Mouse (Mus musculus) gastrocnemius, adult 18-20 months (tissue): ENCODE results near the gene P2ry13. TPM values are rescaled to one million over a fixed set of nuclear protein-coding genes. Genes with fewer than 3 reads are reported as not detected.

Experiments used
- DNase-seq: peaks from one replicate; pipeline ENCODE4 v3.0.0; 2021; ENCODE audit warnings: low spot score
- long read RNA-seq, 2 experiments: library from polyadenylated mRNA; stranded (forward); transcript quantifications; one replicate each; pipeline ENCODE4 v2.0.0; 2021
- total RNA-seq, 2 experiments: library from RNA; stranded (reverse); gene quantifications; 2 replicates each; pipeline ENCODE4 v1.2.3; 2021

Gene P2ry13
- total RNA-seq, result under 1 TPM in 1 of 2 experiments, not detected in 1; 0.33 TPM
- long read RNA-seq, experiment 1, result 0 reads
- long read RNA-seq, experiment 2, result 0 reads

DNA sequence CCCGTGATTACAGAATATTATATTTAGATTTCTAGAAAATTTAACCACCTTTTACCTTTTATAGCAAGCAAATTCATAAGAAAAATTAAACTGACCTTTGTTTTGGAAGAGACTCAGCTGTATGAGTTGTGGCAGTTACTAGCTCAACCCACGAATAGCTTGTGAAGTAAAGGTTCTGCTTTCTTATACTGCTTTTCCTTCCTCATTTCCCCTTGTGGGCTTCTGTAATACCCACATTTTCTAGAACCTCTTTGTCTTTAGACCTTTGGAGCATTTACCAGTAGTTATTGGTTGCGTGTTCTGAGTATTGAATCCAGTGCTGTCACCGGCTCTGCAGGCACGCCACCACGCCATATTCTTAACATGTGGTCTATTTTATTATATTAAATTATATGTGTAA lies at the start of gene P2ry13:
Gene P2ry13, minus strand, starts transcription at position 156 of the 400 bp plus-strand sequence.
- DNase-seq, result no peak

DNA sequence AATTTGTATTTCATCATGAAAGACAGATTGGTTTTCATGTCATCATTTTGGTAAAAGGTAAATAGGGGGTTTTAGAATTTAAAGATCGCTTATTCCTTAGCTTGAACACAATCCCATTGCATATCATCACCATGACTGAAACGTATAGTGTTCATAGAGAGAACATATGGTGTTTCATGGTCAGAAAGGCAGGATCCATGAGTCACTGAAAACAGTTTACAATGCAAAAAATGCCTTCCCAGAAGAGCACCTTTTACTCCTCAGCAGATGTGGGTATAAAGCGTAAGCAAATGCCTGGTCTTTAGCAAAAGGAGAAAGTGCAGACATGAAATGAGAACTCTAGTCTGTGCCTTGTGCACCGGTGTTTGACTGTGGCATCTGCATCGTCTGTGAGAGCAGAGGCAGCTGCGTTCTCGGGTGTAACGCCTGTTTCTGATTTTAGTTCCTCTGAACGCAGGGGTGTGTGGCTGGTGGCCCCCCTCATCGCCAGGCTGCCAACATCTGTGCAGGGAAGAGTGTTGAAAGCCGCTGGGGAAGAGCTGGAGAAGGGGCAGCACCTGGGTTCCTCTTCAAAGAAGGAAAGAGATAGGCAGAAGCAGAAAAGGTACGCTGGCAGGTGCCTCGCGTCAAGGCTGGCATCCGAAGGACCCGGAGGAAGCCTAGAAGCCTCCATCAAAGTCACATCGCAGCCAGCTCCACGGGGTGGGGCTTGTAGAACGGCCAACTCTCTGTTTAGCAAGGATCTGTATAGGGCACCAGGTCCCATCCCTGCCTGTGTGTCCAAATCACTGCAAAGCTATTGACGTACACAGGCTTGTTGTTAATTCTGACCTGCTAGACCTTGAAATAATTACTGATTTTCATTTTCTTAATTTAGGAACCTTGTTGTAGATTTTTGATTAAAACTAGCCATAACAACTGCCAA lies 47.3 kb upstream of the P2ry13 start:
- DNase-seq, result no peak

DNA sequence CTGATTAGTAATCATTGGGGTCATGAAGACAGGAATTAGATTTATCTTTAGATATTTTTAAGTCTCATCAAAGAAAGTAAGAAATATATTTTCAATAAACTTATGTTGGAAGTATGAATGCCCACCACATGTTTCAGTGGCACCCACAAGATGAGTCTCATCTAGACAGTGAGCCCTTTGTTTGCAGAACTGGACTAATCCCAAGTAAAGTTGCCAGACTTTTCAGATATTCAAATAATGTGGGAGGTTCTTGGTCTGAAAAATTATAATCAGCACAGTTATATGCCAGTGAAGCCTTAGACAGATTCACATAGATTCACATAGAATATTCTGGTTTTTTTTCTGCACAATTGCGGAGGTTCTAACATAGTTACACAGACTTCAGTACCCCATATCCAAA lies 39.8 kb upstream of the P2ry13 start:
- DNase-seq, result no peak

DNA sequence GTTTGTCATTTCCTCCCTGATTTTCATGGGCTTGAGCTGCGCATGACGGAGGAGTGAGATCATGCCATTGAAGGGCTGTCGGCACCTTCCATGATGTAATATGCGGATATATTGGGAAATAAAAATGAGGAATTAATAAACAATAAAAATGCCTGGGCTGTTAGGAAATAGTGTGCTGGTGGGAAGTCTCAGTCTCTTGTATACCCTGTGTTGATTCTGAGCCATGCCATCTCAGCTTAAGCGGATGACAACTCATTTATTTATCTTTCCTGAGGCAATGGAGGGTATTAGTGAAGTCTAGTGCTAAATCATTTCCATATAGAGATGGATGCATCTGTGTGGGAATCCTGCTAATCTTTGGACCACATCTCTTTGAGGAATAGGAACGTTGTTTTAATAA lies 37.3 kb upstream of the P2ry13 start:
- no peak for DNase-seq

DNA sequence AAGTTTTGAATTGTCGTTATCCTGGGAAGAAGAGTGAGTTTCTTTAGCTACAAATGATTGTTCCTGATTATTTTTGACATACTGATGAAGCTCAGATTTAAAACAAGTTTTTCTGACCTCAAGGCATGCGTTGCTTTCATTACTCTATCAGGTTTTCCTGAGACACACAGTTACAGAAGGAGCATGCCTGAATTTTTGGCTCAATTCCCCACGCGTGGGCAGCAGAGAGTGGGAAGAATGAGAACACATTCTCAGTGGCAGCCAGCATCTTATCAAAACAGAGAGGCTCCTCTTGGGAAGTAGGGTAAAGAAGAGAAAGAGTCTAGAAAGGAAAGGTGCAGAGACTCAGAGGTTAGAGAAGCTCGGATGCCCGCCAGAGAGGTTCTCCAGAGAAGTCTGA lies 32.7 kb upstream of the P2ry13 start:
- DNase-seq, result no peak

DNA sequence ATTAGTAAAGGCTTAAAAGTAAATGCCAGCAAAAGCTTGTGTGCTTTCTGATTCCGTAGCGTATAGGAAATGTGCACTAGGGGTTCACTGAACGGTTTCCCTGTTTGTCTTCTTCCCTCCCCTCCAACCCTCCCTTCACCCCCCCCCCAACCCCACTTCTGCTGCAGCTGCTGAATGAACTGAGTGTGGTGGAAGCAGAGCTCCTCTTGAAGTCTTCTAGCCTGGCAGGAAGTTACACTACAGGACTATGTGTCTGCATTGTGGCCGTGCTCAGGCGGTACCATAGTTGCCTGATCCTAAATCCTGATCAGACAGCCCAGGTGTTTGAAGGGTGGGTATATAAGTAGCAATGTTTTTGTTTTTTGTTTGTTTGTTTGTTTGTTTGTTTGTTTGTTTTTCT lies 24.2 kb upstream of the P2ry13 start:
- DNase-seq, result no peak

DNA sequence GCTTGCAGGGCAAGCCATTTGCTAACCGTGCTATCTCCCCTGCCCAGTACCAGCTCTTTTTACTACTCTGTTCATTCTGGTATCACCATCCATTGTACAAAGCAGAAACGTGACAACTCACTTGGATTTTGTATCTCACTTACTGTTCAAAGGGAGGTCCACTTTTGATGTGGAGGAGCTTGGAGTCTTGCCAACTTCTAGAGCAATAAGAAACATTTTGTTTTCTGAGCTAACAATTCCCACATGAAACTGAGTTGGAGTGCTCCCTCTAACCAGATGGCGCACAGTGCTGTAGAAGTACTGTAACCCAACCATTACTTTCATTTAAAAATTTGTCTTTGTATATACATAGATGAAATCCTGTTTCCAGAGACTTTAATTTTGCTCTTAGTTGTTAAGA lies 20.2 kb upstream of the P2ry13 start:
- no peak for DNase-seq

DNA sequence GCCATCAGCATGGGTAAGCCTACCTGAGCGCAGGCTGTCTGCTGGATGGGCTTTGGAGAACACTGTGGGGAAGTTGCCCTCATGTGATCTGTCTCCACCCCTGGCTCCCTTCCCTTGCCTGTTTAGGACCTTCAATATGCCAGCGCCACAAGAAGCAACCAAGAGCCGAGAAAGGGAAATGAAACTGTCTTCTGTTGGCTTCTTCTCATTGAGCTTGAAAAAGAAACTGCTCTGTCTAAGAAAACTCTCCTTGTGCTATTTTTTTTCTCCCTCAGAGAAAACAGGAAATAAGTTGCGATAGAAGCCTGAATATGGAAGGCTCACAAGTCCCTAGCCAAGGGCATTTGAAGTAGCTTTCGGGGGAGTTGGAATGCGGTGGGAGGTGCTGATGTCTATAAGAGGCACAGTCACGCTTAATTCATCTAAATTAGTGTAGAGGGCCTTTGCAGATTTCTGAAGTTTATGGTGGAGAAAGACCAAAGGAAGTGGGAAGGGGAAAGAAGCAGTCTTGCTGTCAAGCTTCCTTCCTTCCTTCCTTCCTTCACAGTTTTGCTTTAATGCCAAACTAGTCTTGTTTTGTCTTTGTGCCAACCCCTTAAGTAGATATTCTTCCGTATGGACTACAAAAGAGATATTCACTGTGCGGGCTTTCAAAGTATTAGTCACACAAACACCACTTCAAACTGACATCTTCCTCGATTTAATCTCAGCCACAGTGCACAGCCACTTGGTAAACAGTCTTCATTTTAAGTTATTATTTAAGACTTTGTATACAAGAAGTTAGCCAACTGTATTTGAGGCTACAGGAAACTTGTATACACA lies 18.3 kb upstream of the P2ry13 start:
- DNase-seq, result no peak

DNA sequence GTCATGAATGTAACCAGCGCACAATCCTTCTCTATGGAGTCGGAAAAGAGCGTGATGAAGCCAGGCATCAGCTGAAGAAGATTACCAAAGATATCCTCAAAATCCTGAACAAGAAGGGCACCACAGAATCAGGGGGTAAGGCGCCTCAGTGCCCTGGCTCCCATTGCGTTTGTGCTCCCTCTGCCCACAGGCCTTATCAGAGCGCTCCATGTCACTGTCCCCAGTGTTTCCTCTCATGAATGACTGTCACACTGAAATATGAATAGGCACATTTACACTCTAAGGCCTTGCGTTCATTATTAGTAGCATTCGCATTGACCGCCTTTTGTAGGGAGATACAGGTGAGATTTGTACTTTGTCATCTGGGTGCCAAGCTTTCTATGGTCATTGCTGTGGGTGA lies 17.0 kb upstream of the P2ry13 start:
- no peak for DNase-seq

DNA sequence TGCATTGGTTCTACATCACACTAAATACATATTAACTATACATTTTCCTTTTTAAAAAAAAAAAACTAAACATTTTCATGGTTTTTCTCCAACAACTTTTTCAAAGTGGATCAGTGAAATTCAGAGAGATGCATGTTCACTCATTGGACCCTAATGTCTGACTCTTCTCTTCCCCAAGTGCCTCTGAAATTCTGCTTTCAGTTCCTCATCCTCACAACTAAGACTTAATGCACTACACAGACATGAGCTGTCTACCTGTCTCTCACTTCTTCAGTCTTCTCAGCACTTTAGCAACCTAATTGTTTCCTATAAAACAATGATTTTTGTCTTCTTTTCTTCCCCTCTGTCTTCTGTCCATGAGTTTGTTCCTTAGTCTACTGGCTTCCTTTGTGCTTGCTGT lies 14.7 kb upstream of the P2ry13 start:
- no peak for DNase-seq

DNA sequence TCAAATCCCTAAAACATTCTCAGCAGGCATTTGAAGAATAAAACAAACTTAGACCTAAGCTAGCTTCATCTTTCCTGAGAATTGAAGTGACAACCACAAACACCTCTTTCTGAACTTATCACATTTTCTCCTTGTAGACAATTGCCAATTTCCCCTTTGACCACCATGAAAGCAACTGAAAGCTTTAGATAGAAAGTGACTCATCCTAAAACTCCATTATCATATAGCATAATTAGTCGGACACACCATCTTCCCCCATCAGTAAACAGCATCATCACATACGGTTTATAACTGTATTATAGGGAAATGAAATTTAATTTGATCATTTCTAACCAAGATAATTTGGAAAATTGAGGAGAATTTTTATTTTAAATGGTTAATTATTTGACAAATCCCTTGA lies 11.6 kb upstream of the P2ry13 start:
- DNase-seq, result no peak

DNA sequence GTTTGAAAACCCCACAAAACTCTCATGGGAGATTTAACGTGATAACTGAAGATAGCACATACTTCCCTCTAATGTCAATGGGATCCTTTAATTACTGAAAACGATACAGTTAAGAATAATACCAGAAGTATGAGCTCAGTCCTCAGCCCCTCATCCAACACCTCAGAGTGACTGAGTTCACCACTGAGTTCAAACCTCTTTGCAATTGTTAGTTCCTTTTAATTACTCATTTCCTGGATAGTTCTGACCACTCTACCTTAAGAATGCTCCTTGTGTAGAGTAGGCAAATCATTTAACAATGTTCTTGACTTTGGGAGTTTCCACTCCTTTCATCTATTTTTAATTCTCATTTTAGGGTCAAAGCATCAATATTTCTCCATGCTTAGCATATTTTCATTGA lies 8.6 kb upstream of the P2ry13 start:
- no peak for DNase-seq

DNA sequence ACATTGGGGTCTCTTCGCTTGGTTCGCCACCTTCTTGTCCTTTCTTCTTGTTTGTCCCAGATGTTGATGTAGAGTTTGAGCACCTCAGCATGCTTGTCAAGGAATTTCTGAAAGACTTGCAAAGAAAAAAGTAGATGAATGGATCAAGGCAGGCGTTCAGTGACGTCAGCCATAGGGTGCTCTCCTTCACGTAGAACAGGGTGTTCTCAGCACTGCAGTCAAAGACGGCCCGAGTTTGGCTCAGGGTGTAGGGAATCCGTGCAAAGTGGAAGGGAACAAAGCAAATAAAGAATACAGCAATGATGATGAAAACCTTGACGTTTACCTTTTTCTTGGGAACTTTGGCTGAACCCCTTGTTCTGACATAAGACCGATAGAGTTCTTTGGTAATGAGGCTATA lies 6.5 kb upstream of the P2ry13 start:
- no peak for DNase-seq

DNA sequence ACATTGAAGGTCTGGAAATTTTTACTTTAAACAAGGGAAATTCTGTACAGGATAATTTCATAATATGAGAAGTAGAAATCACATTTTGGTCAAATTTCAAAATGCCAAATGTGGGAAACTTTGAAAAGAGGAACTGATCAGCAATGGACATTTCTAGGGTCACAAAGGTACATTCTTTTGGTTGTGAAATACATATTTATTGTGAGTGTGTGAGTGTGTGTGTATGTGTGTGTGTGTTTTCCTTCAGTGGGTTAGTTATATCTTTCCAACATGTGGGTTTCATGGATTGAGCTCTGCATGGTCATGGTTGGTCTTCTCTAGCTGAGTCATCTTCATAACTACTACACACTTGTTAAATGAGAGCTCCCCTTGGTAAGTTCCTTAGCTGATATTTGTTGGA lies 1.7 kb upstream of the P2ry13 start:
- no peak for DNase-seq

DNA sequence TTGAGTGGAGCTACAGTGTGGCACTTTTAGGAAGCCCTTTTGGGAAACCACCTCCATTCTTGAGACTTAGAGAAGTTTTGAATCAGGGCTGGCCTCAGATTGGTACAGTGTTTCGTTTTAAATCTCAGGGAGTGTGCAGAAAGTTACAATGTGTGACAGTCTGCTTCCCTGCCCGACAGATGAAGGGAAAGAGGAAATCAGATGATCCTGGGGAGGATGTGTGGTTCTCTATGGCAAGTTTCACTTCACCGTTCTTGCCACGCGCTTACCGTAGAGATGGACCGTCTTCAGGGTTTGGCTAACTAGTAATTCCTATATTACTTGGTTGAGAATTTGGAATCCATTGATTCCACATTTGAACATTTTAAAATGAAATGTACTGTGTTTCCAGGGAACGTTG lies 1.1 kb upstream of the P2ry13 start:
- no peak for DNase-seq

DNA sequence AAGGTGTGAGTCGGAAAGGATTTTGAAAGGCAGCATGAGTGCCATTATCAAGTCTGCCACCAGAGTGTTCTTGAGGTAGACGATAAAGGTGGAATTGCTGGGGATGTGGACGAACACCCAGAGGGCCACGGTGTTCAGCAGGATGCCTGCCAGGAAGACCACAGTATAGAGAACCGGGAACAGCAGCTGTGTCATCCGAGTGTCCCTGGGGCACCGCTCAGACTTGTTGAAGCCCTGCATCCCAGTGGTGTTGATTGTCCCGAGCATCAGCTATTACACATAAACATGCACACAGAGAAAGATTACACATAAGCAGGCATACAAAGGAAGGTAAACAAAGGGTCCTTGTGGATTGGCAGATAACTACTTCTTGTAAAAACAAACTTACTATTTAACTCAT lies 593 bp downstream of the P2ry13 start:
- DNase-seq, result no peak

DNA sequence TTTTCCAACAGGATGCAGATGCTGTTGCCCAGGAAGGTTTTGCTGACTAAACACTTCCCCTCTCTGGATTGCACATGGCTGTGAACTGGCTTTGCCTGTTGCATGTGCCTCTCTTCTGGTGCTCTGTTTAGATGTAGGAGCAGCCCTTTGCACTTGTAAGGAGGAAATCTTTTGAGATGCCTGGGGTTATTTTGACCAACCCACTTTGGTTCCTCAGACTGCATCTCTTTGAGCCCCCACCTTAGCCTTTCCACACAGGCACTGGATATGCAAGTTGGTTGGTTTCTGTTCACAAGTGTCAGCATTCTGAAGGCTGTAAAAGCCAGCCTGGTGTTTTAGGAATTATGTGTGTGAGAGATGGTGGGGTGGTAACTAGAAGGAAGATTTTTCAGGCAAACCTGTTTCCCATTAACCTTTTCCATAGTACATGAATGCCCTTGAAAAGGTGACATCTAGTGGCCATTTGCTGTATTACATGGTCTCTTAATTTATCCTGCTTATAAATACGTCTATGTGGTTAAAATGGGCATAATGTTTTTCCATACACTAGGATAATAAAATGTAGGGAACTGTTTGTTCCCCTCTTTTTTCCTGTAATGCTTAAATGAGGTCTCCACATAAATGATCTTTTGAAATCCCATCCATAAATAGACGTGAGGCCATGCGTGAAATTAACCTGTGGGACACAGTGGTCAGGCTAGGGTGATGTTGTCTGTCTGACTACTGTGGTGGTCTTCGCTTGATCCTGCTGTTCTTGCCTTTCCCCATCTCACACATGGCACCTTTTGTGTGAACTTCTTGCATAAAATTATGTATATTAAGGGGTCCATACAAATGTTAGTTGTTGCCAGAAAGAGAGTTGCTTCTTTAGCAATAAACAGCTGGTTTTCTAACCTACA lies 1.8 kb downstream of the P2ry13 start:
- DNase-seq, result peak; percentile 60

DNA sequence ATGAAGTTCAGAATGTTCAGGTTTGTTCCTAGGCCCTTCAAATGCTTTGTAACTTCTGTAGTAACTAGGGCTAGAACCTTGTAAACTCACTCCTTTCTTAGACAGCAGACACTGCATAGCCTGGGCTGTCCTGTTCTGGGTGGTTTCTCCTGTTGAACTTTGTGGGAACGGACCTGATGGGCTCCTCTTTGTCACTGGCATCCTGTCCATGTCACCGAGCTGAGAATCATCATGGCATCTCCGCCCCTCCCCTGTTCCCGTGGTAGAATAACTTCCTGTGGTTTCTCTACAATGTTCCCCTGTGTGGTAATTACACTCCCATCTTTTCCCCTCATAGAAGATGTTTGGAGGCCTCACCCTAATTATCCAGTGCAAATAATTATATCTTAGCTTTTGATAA lies 4.7 kb downstream of the P2ry13 start:
- no peak for DNase-seq

DNA sequence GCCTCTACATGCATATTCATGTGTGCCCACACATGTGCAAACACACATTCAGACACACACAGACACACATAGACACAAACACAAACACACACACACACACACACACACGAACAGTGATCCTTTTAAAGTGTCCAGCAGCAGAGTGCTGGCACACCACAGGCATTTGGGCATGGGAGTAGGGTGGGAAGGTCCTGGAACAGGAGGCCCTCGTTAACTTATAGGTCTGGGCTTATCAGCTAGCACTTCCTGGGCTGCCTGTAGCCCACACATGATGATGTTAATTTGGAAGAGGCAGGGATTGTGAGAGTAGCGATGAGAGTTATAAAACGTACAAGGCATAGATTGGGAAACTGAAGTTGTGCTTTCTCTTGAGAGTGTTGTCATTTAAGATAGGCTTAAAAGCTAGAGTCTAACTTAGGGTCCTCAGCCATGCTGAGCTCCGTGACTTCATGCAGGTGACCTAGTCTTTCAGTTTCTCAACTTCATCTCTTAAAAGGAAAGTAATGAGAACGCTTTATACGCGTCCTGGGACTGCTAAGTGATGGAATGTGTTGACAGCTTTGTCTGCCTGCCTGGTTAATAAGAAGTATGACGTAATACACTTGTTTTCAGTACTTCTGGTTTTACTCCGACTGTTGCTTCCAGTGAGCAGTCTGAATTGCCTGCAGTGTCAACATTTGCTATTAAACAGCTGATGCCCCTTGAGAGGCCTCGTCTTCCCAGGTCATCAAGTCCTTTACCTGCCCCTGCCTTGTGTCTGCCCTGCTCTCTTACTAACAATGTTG lies 5.8 kb downstream of the P2ry13 start:
- no peak for DNase-seq

DNA sequence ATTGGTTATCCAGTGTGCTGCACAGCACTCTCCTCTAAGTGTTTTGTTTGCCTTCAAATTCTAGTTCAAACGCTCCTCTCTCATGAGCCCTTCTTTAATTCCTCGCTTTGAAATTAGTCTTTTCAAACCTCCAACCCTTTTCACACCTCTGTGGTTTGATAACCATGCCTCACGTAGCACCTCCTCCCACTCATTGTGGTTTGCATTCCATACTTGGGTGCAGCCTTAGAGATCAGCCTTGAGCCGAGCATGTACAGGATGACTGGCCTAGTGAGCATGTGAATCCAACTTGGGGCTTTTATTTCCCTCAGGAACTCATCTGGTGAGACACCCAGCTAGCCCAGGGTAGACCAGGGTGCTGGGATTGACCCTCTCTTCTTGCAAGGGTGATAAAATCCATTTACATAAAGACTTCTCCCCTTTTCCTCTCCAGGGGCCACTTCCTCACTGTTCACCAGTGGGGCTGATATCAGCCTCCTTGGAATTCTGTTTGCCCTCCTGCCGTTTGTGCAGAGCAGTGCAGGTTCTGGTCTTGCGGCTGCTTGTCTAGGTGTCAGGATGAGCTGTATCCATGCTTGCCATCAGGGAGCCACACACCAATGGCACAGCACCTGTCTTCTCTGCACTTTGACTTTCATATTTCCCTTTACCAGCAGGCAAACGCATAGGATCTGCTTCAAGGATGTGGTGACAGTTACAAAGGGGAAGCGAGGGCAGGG lies 6.7 kb downstream of the P2ry13 start:
- no peak for DNase-seq
